Mouse (Mus musculus): ENCODE results near the gene Gm3476. TPM values are rescaled to one million over a fixed set of nuclear protein-coding genes. Genes with fewer than 3 reads are reported as not detected.
A peak's percentile ranks its signal among the peaks of the same experiment; 100 is the strongest.
"Not testable (repeated sequence)": the region's sequence is repeated elsewhere in the genome, so short reads cannot be mapped to it uniquely, and the experiment has no call there.

Gm3476 gene
- not detected in 2 replicates for polyA plus RNA-seq (2014; fragmentation: Nextera tagmentation; extraction: Ambion mirVana)

GRCm38 (mm10) chr14:6125707-6126106 lies at the start of gene Gm3476:
Gene Gm3476 (minus strand): TSS chr14:6125807.
- no CpG with 5 or more reads among the region's 1 CpGs for WGBS
- H3K27me3 ChIP-seq (replicated peaks; ENCODE audit: control insufficient read depth, insufficient read depth, low read length); H3K4me3 ChIP-seq (ENCODE audit: low read depth, low read length); H3K4me2 ChIP-seq (ENCODE audit: low read length); H3K27ac ChIP-seq (ENCODE audit: low read depth); H3K4me1 ChIP-seq (replicated peaks; ENCODE audit: control insufficient read depth, insufficient read depth, low read length); ATAC-seq (replicated peaks; ENCODE audit: low FRiP score, low TSS enrichment, low read depth); H3K9me3 ChIP-seq (ENCODE audit: control insufficient read depth, low read length); H3K36me3 ChIP-seq (ENCODE audit: control insufficient read depth, insufficient read depth, low read length); H3K9ac ChIP-seq (ENCODE audit: low read length); DNase-seq (ENCODE audit: low spot score): not testable (repeated sequence)

- H3K27me3 ChIP-seq (replicated peaks; ENCODE audit: control insufficient read depth, insufficient read depth, low read length); H3K9me3 ChIP-seq (ENCODE audit: control insufficient read depth, low read length); ATAC-seq (replicated peaks; ENCODE audit: low FRiP score, low TSS enrichment, low read depth); H3K36me3 ChIP-seq (ENCODE audit: control insufficient read depth, insufficient read depth, low read length); H3K4me3 ChIP-seq (ENCODE audit: low read depth, low read length); DNase-seq (ENCODE audit: low spot score); H3K27ac ChIP-seq (ENCODE audit: low read depth); H3K4me1 ChIP-seq (replicated peaks; ENCODE audit: control insufficient read depth, insufficient read depth, low read length); H3K4me2 ChIP-seq (ENCODE audit: low read length); H3K9ac ChIP-seq (ENCODE audit: low read length): not testable (repeated sequence)
- WGBS: 81% methylated on average over 2 of the region's 9 CpGs
Measured at GRCm38 (mm10) chr14:6163538-6163937, 37.9 kb upstream of the Gm3476 start.

- H3K4me3 ChIP-seq (ENCODE audit: low read depth, low read length); ATAC-seq (replicated peaks; ENCODE audit: low FRiP score, low TSS enrichment, low read depth); H3K4me2 ChIP-seq (ENCODE audit: low read length); H3K4me1 ChIP-seq (replicated peaks; ENCODE audit: control insufficient read depth, insufficient read depth, low read length); H3K36me3 ChIP-seq (ENCODE audit: control insufficient read depth, insufficient read depth, low read length); H3K9me3 ChIP-seq (ENCODE audit: control insufficient read depth, low read length); H3K27me3 ChIP-seq (replicated peaks; ENCODE audit: control insufficient read depth, insufficient read depth, low read length); H3K9ac ChIP-seq (ENCODE audit: low read length); H3K27ac ChIP-seq (ENCODE audit: low read depth); DNase-seq (ENCODE audit: low spot score): not testable (repeated sequence)
- WGBS: no CpG with 5 or more reads among the region's 1 CpGs
Measured at GRCm38 (mm10) chr14:6161085-6161484, 35.5 kb upstream of the Gm3476 start.

- peak; percentile 90 for DNase-seq (ENCODE audit: low spot score)
- H3K36me3 ChIP-seq (ENCODE audit: control insufficient read depth, insufficient read depth, low read length); H3K27me3 ChIP-seq (replicated peaks; ENCODE audit: control insufficient read depth, insufficient read depth, low read length); H3K9me3 ChIP-seq (ENCODE audit: control insufficient read depth, low read length); H3K27ac ChIP-seq (ENCODE audit: low read depth); H3K4me1 ChIP-seq (replicated peaks; ENCODE audit: control insufficient read depth, insufficient read depth, low read length); H3K9ac ChIP-seq (ENCODE audit: low read length): not testable (repeated sequence)
- Histone ChIP-seq H3K4me3 (ENCODE audit: low read depth, low read length) (peak within 1 kb of the TSS; percentile 28), H3K4me2 (ENCODE audit: low read length) (peak within 1 kb of the TSS; percentile 43)
- peak; percentile 94 for ATAC-seq (replicated peaks; ENCODE audit: low FRiP score, low TSS enrichment, low read depth)
- under 1% methylated on average over 26 of the region's 51 CpGs for WGBS
Measured at GRCm38 (mm10) chr14:6108272-6108925, 17.2 kb downstream of the Gm3476 start, which contains the start of gene Gm3468. Gene Gm3468 (minus strand): TSS chr14:6108665.

- WGBS: 9% methylated on average over 8 of the region's 9 CpGs
- not testable (repeated sequence) for H3K9me3 ChIP-seq (ENCODE audit: control insufficient read depth, low read length); H3K27ac ChIP-seq (ENCODE audit: low read depth); H3K9ac ChIP-seq (ENCODE audit: low read length); H3K27me3 ChIP-seq (replicated peaks; ENCODE audit: control insufficient read depth, insufficient read depth, low read length); ATAC-seq (replicated peaks; ENCODE audit: low FRiP score, low TSS enrichment, low read depth); H3K4me1 ChIP-seq (replicated peaks; ENCODE audit: control insufficient read depth, insufficient read depth, low read length); H3K36me3 ChIP-seq (ENCODE audit: control insufficient read depth, insufficient read depth, low read length)
- Histone ChIP-seq H3K4me2 (ENCODE audit: low read length) (peak overlapping the region; percentile 43), H3K4me3 (ENCODE audit: low read depth, low read length) (peak overlapping the region; percentile 28; the same call in 1 of the 2 replicates)
- DNase-seq (ENCODE audit: low spot score): peak; percentile 48
Measured at GRCm38 (mm10) chr14:6107500-6107899, 18.1 kb downstream of the Gm3476 start.

GRCm38 (mm10) chr14:6093842-6094241 lies 31.8 kb downstream of the Gm3476 start, which contains the start of gene Gm8206:
Gene Gm8206 (minus strand): TSS chr14:6093942.
- not testable (repeated sequence) for H3K9me3 ChIP-seq (ENCODE audit: control insufficient read depth, low read length); H3K4me2 ChIP-seq (ENCODE audit: low read length); H3K9ac ChIP-seq (ENCODE audit: low read length); H3K4me3 ChIP-seq (ENCODE audit: low read depth, low read length); H3K36me3 ChIP-seq (ENCODE audit: control insufficient read depth, insufficient read depth, low read length); DNase-seq (ENCODE audit: low spot score); H3K27me3 ChIP-seq (replicated peaks; ENCODE audit: control insufficient read depth, insufficient read depth, low read length); H3K27ac ChIP-seq (ENCODE audit: low read depth); ATAC-seq (replicated peaks; ENCODE audit: low FRiP score, low TSS enrichment, low read depth); H3K4me1 ChIP-seq (replicated peaks; ENCODE audit: control insufficient read depth, insufficient read depth, low read length)
- 79% methylated on average over 2 of the region's 3 CpGs for WGBS

- H3K9me3 ChIP-seq (ENCODE audit: control insufficient read depth, low read length); H3K27me3 ChIP-seq (replicated peaks; ENCODE audit: control insufficient read depth, insufficient read depth, low read length); H3K27ac ChIP-seq (ENCODE audit: low read depth); ATAC-seq (replicated peaks; ENCODE audit: low FRiP score, low TSS enrichment, low read depth); H3K4me3 ChIP-seq (ENCODE audit: low read depth, low read length); H3K4me2 ChIP-seq (ENCODE audit: low read length); H3K4me1 ChIP-seq (replicated peaks; ENCODE audit: control insufficient read depth, insufficient read depth, low read length); DNase-seq (ENCODE audit: low spot score); H3K36me3 ChIP-seq (ENCODE audit: control insufficient read depth, insufficient read depth, low read length); H3K9ac ChIP-seq (ENCODE audit: low read length): not testable (repeated sequence)
- WGBS: 92% methylated on average over 2 of the region's 4 CpGs
Measured at GRCm38 (mm10) chr14:6058167-6058566, 67.4 kb downstream of the Gm3476 start, which contains the start of gene Gm6337. Gene Gm6337 (minus strand): TSS chr14:6058267.
